Mouse (Mus musculus): ENCODE measurements at regions not wholly inside any gene's neighbourhood (a gene's known extent, or its start where the extent isn't known, plus 50 kb on each side); places are given as distances from the start of the nearest gene placed in this dataset.

GRCm38 (mm10) chr3:21936262-21936603, 140.2 kb upstream of the Tbl1xr1 start:
- Histone ChIP-seq H3K27ac (ENCODE audit: insufficient read depth, low read depth) (peak overlapping the region; percentile 81), H3K9ac (ENCODE audit: insufficient read depth, low read depth) (peak overlapping the region; percentile 66), H3K27me3 (replicated peaks) (no peaks in the 10 kb centered on the region), H3K9me3 (replicated peaks; ENCODE audit: low read length) (no peaks in the 10 kb centered on the region), H3K36me3 (replicated peaks in 1 of 2; ENCODE audit: control insufficient read depth in 1 of 2, insufficient read depth in 1 of 2, low read length in 1 of 2) (no peaks in the 10 kb centered on the region), H3K4me2 (ENCODE audit: insufficient read depth, low read depth, poor library complexity, severe bottlenecking) (peak overlapping the region; percentile 93), H3K4me1 (ENCODE audit: control insufficient read depth in 1 of 2, insufficient read depth in 2 of 2) (peaks cover 17 to 80% of the 10 kb centered on the region in 2 experiments), H3K4me3 (replicated peaks in 1 of 3; ENCODE audit: low read depth in 2 of 3, low read length in 2 of 3, poor library complexity in 1 of 3) (peak overlapping the region; percentile 36 to 52 (median 48)), H3K79me2 (replicated peaks; ENCODE audit: control insufficient read depth, extremely low read depth, insufficient read depth, poor library complexity, severe bottlenecking) (no peaks in the 10 kb centered on the region)
- dilution Hi-C loops (cut with MboI; ENCODE audit: extremely low pct_ligation_motif_present, extremely low pct_unique_long_range_greater_than_20kb, low sequenced_read_pairs) (no loop called here), in situ Hi-C loops (cut with MboI; ENCODE audit: low pct_ligation_motif_present, low pct_unique_long_range_greater_than_20kb, low sequenced_read_pairs) (loop anchor here (5.0 to 25.0 kb wide), 4 partner anchors 136 to 1274 kb away; no protein-coding TSS in a partner anchor)
- DNase-seq (ENCODE audit: extremely low read depth) = no peak
- no peak for TF ChIP-seq NRF1 (IDR thresholded peaks at IDR 0.05; ENCODE audit: low read depth, low read length)
- TF ChIP-seq MYC (IDR thresholded peaks at IDR 0.05; ENCODE audit: low read depth, low read length) = peak; percentile 88
- TF ChIP-seq USF1 (IDR thresholded peaks at IDR 0.05; ENCODE audit: low read depth, low read length) = peak; percentile 23; the same call in 1 of the 2 replicates
- TF ChIP-seq ELF1 (IDR thresholded peaks at IDR 0.05; ENCODE audit: low read depth, low read length) = no peak; the same call in 1 of the 2 replicates
- TF ChIP-seq POLR2AphosphoS2 (IDR thresholded peaks at IDR 0.05; ENCODE audit: low read depth, low read length) = no peak
- TF ChIP-seq MAX (IDR thresholded peaks at IDR 0.05; ENCODE audit: low read length) = peak; percentile 84
- TF ChIP-seq GABPA (IDR thresholded peaks at IDR 0.05; ENCODE audit: insufficient replicate concordance, low read depth, low read length) = no peak
- no peak for TF ChIP-seq CTCF (conservative IDR thresholded peaks at IDR 0.05 in 1 of 2, IDR thresholded peaks at IDR 0.05 in 1 of 2; ENCODE audit: low read depth in 2 of 2, low read length in 2 of 2)
- TF ChIP-seq JUND (conservative IDR thresholded peaks at IDR 0.05; ENCODE audit: low read depth, low read length) = peak; percentile 6; the same call in 1 of the 2 replicates
- TF ChIP-seq POLR2A (IDR thresholded peaks at IDR 0.05; ENCODE audit: low read depth, low read length) = 0 out of 2 replicates have a peak, but pooled peaks have one; percentile 0

GRCm38 (mm10) chr3:21936616-21937015, 139.8 kb upstream of the Tbl1xr1 start:
- H3K9ac ChIP-seq (ENCODE audit: insufficient read depth, low read depth) = peak overlapping the region; percentile 66
- H3K79me2 ChIP-seq (replicated peaks; ENCODE audit: control insufficient read depth, extremely low read depth, insufficient read depth, poor library complexity, severe bottlenecking) = no peaks in the 10 kb centered on the region
- no peak for DNase-seq (ENCODE audit: extremely low read depth)
- no peaks in the 10 kb centered on the region for H3K9me3 ChIP-seq (replicated peaks; ENCODE audit: low read length)
- H3K4me2 ChIP-seq (ENCODE audit: insufficient read depth, low read depth, poor library complexity, severe bottlenecking) = peak overlapping the region; percentile 93
- peak overlapping the region; percentile 81 for H3K27ac ChIP-seq (ENCODE audit: insufficient read depth, low read depth)
- TF ChIP-seq USF1 (IDR thresholded peaks at IDR 0.05; ENCODE audit: low read depth, low read length) (no peak), POLR2A (IDR thresholded peaks at IDR 0.05; ENCODE audit: low read depth, low read length) (peak; percentile 51), MXI1 (IDR thresholded peaks at IDR 0.05; ENCODE audit: low read depth, low read length) (no peak), SIN3A (IDR thresholded peaks at IDR 0.05; ENCODE audit: low read length) (no peak), PAX5 (IDR thresholded peaks at IDR 0.05; ENCODE audit: low read length) (no peak), CTCF (conservative IDR thresholded peaks at IDR 0.05 in 1 of 2, IDR thresholded peaks at IDR 0.05 in 1 of 2; ENCODE audit: low read depth in 2 of 2, low read length in 2 of 2) (no peak)
- peaks cover 17 to 81% of the 10 kb centered on the region in 2 experiments for H3K4me1 ChIP-seq (ENCODE audit: control insufficient read depth in 1 of 2, insufficient read depth in 2 of 2)
- in situ Hi-C loops (cut with MboI; ENCODE audit: low pct_ligation_motif_present, low pct_unique_long_range_greater_than_20kb, low sequenced_read_pairs) (loop anchor here (5.0 to 25.0 kb wide), 4 partner anchors 136 to 1274 kb away; no protein-coding TSS in a partner anchor), dilution Hi-C loops (cut with MboI; ENCODE audit: extremely low pct_ligation_motif_present, extremely low pct_unique_long_range_greater_than_20kb, low sequenced_read_pairs) (no loop called here)
- H3K36me3 ChIP-seq (replicated peaks in 1 of 2; ENCODE audit: control insufficient read depth in 1 of 2, insufficient read depth in 1 of 2, low read length in 1 of 2) = no peaks in the 10 kb centered on the region
- H3K4me3 ChIP-seq (replicated peaks in 1 of 3; ENCODE audit: low read depth in 2 of 3, low read length in 2 of 3, poor library complexity in 1 of 3) = peak overlapping the region; percentile 36 to 52 (median 48)
- H3K27me3 ChIP-seq (replicated peaks) = no peaks in the 10 kb centered on the region

All from CH12.LX (cell line).